Mouse (Mus musculus): ENCODE results near the gene Apoh. TPM values are rescaled to one million over a fixed set of nuclear protein-coding genes. Genes with fewer than 3 reads are reported as not detected.

The Apoh gene
- polyA plus RNA-seq, 1 experiment from 2014 or later: 0.14 TPM

- no peak for ATAC-seq (ENCODE audit: low read depth)
- Histone ChIP-seq H3K4me3 (ENCODE audit: low read depth, low read length) (no peak overlapping the region), H3K9ac (ENCODE audit: low read depth, low read length) (no peak overlapping the region), H3K9me3 (ENCODE audit: control insufficient read depth, low read length) (no peaks in the 10 kb centered on the region), H3K27me3 (replicated peaks; ENCODE audit: control insufficient read depth, insufficient read depth, low read length) (no peaks in the 10 kb centered on the region), H3K4me1 (ENCODE audit: control insufficient read depth, insufficient read depth, low read length) (peaks cover 4% of the 10 kb centered on the region), H3K36me3 (ENCODE audit: control insufficient read depth, insufficient read depth, low read length) (no peaks in the 10 kb centered on the region), H3K4me2 (ENCODE audit: low read depth, low read length) (no peak overlapping the region), H3K27ac (replicated peaks; ENCODE audit: low read depth, low read length) (no peak overlapping the region)
- no peak for DNase-seq (ENCODE audit: low spot score)
- WGBS: 84% methylated on average over 11 of the region's 11 CpGs
These were observed 24.0 kb upstream of the Apoh start for GRCm38 (mm10) chr11:108319162-108319561.

GRCm38 (mm10) chr11:108320561-108320960 is 22.6 kb upstream of the Apoh start:
- Histone ChIP-seq H3K27ac (replicated peaks; ENCODE audit: low read depth, low read length) (no peak overlapping the region), H3K9ac (ENCODE audit: low read depth, low read length) (no peak overlapping the region), H3K4me3 (ENCODE audit: low read depth, low read length) (no peak overlapping the region), H3K9me3 (ENCODE audit: control insufficient read depth, low read length) (no peaks in the 10 kb centered on the region), H3K4me2 (ENCODE audit: low read depth, low read length) (no peak overlapping the region), H3K36me3 (ENCODE audit: control insufficient read depth, insufficient read depth, low read length) (no peaks in the 10 kb centered on the region), H3K27me3 (replicated peaks; ENCODE audit: control insufficient read depth, insufficient read depth, low read length) (no peaks in the 10 kb centered on the region), H3K4me1 (ENCODE audit: control insufficient read depth, insufficient read depth, low read length) (peaks cover 4% of the 10 kb centered on the region; the same call in 1 of the 2 replicates)
- 83% methylated on average over 7 of the region's 7 CpGs for WGBS
- DNase-seq (ENCODE audit: low spot score) (no peak), ATAC-seq (ENCODE audit: low read depth) (no peak)

- H3K27me3 ChIP-seq (replicated peaks; ENCODE audit: control insufficient read depth, insufficient read depth, low read length): no peaks in the 10 kb centered on the region
- DNase-seq (ENCODE audit: low spot score) (no peak), ATAC-seq (ENCODE audit: low read depth) (no peak)
- H3K9me3 ChIP-seq (ENCODE audit: control insufficient read depth, low read length): no peaks in the 10 kb centered on the region
- H3K4me3 ChIP-seq (ENCODE audit: low read depth, low read length): no peak overlapping the region
- H3K36me3 ChIP-seq (ENCODE audit: control insufficient read depth, insufficient read depth, low read length): no peaks in the 10 kb centered on the region
- H3K9ac ChIP-seq (ENCODE audit: low read depth, low read length): no peak overlapping the region
- 87% methylated on average over 2 of the region's 2 CpGs for WGBS
- no peak overlapping the region for H3K27ac ChIP-seq (replicated peaks; ENCODE audit: low read depth, low read length)
- H3K4me2 ChIP-seq (ENCODE audit: low read depth, low read length): no peak overlapping the region
- peaks cover 4% of the 10 kb centered on the region; the same call in 1 of the 2 replicates for H3K4me1 ChIP-seq (ENCODE audit: control insufficient read depth, insufficient read depth, low read length)
These were observed 21.0 kb upstream of the Apoh start for GRCm38 (mm10) chr11:108322156-108322555.

DNA sequence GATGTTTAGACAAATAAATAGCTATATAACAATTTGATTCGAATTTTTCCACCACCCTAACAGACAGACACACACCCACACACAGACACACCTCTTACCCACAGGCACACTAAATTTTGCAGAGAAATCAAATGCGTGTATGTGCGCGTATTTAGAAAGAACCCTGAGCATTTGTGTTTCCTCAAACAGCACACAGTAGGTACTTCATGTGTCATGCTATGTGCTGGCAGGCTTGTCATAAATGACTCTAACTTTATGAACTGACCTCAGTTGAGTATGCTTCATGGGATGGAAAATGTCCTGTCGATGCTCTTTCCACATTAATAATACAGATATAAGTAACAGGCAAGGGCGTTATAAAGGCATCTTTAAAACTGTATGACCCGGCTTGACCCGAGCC is 17.2 kb upstream of the Apoh start:
- Histone ChIP-seq H3K4me1 (ENCODE audit: control insufficient read depth, insufficient read depth, low read length) (no peaks in the 10 kb centered on the region), H3K27ac (replicated peaks; ENCODE audit: low read depth, low read length) (no peak overlapping the region), H3K27me3 (replicated peaks; ENCODE audit: control insufficient read depth, insufficient read depth, low read length) (no peaks in the 10 kb centered on the region), H3K9ac (ENCODE audit: low read depth, low read length) (no peak overlapping the region), H3K4me2 (ENCODE audit: low read depth, low read length) (no peak overlapping the region), H3K9me3 (ENCODE audit: control insufficient read depth, low read length) (no peaks in the 10 kb centered on the region), H3K4me3 (ENCODE audit: low read depth, low read length) (no peak overlapping the region), H3K36me3 (ENCODE audit: control insufficient read depth, insufficient read depth, low read length) (no peaks in the 10 kb centered on the region)
- DNase-seq (ENCODE audit: low spot score) (no peak), ATAC-seq (ENCODE audit: low read depth) (no peak)
- WGBS: 70% methylated on average over 8 of the region's 8 CpGs

DNA sequence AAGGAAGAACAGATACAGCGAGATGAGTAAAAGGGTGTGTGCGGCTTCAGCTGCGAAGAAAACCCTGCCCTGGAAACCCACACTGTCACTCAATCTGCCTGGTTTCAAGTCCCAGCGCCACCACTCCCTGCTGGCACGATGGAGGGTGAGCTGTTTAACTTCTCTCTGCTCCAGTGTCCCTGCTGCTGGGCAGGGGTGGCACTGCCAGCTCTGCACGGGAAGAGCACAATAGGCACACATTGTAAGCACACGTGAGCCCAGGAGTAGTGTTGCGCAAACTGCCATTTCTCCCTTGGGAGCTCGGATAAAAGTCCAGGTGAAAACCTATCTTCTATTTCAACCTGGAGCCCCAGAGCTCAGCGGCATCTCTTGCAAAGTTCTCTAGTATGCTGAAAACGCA is 12.3 kb upstream of the Apoh start:
- no peak overlapping the region for H3K4me2 ChIP-seq (ENCODE audit: low read depth, low read length)
- no peak overlapping the region for H3K9ac ChIP-seq (ENCODE audit: low read depth, low read length)
- ATAC-seq (ENCODE audit: low read depth): no peak
- H3K27ac ChIP-seq (replicated peaks; ENCODE audit: low read depth, low read length): no peak overlapping the region
- no peaks in the 10 kb centered on the region for H3K36me3 ChIP-seq (ENCODE audit: control insufficient read depth, insufficient read depth, low read length)
- no peaks in the 10 kb centered on the region for H3K9me3 ChIP-seq (ENCODE audit: control insufficient read depth, low read length)
- H3K4me1 ChIP-seq (ENCODE audit: control insufficient read depth, insufficient read depth, low read length): no peaks in the 10 kb centered on the region
- no peak overlapping the region for H3K4me3 ChIP-seq (ENCODE audit: low read depth, low read length)
- DNase-seq (ENCODE audit: low spot score): peak; percentile 38
- H3K27me3 ChIP-seq (replicated peaks; ENCODE audit: control insufficient read depth, insufficient read depth, low read length): no peaks in the 10 kb centered on the region
- 82% methylated on average over 11 of the region's 11 CpGs for WGBS

DNA sequence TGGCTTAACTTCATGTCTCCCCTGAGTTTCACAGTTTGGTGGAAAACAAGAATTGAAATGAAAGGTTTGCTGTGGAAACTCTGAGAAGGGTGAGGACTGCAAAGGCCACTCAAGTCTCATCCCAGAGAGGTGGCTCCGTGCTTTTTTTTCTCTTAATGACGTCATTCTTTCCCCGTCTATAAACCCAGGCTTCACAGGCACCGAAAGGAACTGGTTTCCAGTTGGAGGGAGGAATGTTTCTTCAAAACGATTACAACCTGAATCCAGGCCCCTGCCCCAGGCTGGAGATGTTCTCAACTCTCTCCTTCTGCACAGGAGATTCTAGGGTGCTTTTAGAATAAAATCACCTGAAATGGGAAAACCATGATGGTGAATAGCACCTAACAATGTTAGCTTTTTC is 10.1 kb upstream of the Apoh start:
- Histone ChIP-seq H3K27me3 (replicated peaks; ENCODE audit: control insufficient read depth, insufficient read depth, low read length) (no peaks in the 10 kb centered on the region), H3K4me3 (ENCODE audit: low read depth, low read length) (no peak overlapping the region), H3K4me2 (ENCODE audit: low read depth, low read length) (no peak overlapping the region), H3K27ac (replicated peaks; ENCODE audit: low read depth, low read length) (no peak overlapping the region), H3K4me1 (ENCODE audit: control insufficient read depth, insufficient read depth, low read length) (0 out of 2 replicates have a peak, but pooled peaks cover 3% of the 10 kb centered on the region), H3K9ac (ENCODE audit: low read depth, low read length) (no peak overlapping the region), H3K36me3 (ENCODE audit: control insufficient read depth, insufficient read depth, low read length) (no peaks in the 10 kb centered on the region), H3K9me3 (ENCODE audit: control insufficient read depth, low read length) (no peaks in the 10 kb centered on the region)
- ATAC-seq (ENCODE audit: low read depth): no peak
- no peak for DNase-seq (ENCODE audit: low spot score)
- WGBS: 53% methylated on average over 5 of the region's 5 CpGs

DNA sequence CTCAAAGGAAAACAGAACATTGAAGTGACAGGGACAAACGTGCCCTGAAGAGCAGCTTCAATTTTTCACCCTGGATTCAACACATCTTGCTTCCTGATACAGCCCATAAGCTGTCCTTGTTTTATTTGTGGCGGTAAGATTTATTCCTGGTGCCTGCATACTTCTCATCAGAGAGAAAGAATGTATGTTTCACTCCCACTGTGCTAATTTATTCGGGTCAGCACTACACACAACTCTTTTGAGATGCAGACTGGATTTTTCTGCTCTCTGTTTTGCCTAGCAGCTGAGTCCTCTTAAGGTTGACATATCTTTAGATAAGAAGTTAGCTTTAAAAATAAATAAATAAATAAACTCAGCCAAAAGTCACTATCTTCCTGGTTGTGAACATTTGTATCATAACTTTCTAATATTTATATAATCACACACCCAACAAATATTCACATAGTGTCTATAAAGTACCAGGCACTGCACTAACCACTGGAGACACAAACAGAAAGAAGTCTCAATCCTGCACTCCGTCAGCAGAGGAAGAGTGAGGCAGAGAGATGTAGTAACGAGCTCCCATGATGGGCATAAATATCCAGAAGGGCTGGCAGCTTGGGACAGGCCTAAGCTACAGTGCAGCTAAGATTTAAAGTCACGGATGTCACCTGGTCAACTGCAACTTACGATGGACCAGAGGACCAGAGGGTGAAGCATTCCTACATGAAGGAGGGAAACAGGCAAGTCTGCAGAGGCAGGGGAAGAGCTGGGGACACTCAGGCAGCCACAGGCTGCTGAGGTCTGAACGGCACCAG is 9.4 kb upstream of the Apoh start:
- Histone ChIP-seq H3K36me3 (ENCODE audit: control insufficient read depth, insufficient read depth, low read length) (no peaks in the 10 kb centered on the region), H3K27me3 (replicated peaks; ENCODE audit: control insufficient read depth, insufficient read depth, low read length) (no peaks in the 10 kb centered on the region), H3K27ac (replicated peaks; ENCODE audit: low read depth, low read length) (no peak overlapping the region), H3K9ac (ENCODE audit: low read depth, low read length) (no peak overlapping the region), H3K9me3 (ENCODE audit: control insufficient read depth, low read length) (no peaks in the 10 kb centered on the region), H3K4me3 (ENCODE audit: low read depth, low read length) (no peak overlapping the region), H3K4me2 (ENCODE audit: low read depth, low read length) (no peak overlapping the region), H3K4me1 (ENCODE audit: control insufficient read depth, insufficient read depth, low read length) (0 out of 2 replicates have a peak, but pooled peaks cover 3% of the 10 kb centered on the region)
- ATAC-seq (ENCODE audit: low read depth) (no peak), DNase-seq (ENCODE audit: low spot score) (no peak)
- WGBS: 64% methylated on average over 8 of the region's 8 CpGs

DNA sequence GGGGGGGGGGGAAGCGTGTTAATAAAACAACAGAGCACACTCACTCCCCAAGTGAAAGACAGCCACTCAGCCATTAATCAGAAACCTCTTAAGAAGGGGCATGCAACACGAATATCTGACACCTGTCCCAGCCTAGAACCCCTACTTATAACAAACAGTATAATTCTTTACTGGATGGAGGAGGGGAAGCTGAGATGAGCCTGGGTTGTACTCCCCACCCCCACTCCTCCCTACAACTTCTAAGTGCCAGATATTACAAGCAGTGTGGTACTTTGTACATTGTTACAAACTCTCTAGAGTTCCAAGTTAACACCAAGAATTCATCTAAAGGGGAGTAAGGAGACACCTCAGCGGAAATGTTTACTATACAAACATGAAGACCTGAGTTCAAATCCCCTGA is 8.5 kb upstream of the Apoh start:
- 59% methylated on average over 2 of the region's 3 CpGs for WGBS
- DNase-seq (ENCODE audit: low spot score): no peak
- 0 out of 2 replicates have a peak, but pooled peaks cover 3% of the 10 kb centered on the region for H3K4me1 ChIP-seq (ENCODE audit: control insufficient read depth, insufficient read depth, low read length)
- no peak overlapping the region for H3K27ac ChIP-seq (replicated peaks; ENCODE audit: low read depth, low read length)
- no peak for ATAC-seq (ENCODE audit: low read depth)
- no peaks in the 10 kb centered on the region for H3K9me3 ChIP-seq (ENCODE audit: control insufficient read depth, low read length)
- H3K27me3 ChIP-seq (replicated peaks; ENCODE audit: control insufficient read depth, insufficient read depth, low read length): no peaks in the 10 kb centered on the region
- no peaks in the 10 kb centered on the region for H3K36me3 ChIP-seq (ENCODE audit: control insufficient read depth, insufficient read depth, low read length)
- H3K9ac ChIP-seq (ENCODE audit: low read depth, low read length): no peak overlapping the region
- no peak overlapping the region for H3K4me3 ChIP-seq (ENCODE audit: low read depth, low read length)
- H3K4me2 ChIP-seq (ENCODE audit: low read depth, low read length): no peak overlapping the region

- no peaks in the 10 kb centered on the region for H3K36me3 ChIP-seq (ENCODE audit: control insufficient read depth, insufficient read depth, low read length)
- H3K9ac ChIP-seq (ENCODE audit: low read depth, low read length): no peak overlapping the region
- no peak for DNase-seq (ENCODE audit: low spot score)
- 0 out of 2 replicates have a peak, but pooled peaks cover 3% of the 10 kb centered on the region for H3K4me1 ChIP-seq (ENCODE audit: control insufficient read depth, insufficient read depth, low read length)
- 87% methylated on average over 4 of the region's 4 CpGs for WGBS
- H3K4me3 ChIP-seq (ENCODE audit: low read depth, low read length): no peak overlapping the region
- H3K27ac ChIP-seq (replicated peaks; ENCODE audit: low read depth, low read length): no peak overlapping the region
- H3K9me3 ChIP-seq (ENCODE audit: control insufficient read depth, low read length): no peaks in the 10 kb centered on the region
- no peak overlapping the region for H3K4me2 ChIP-seq (ENCODE audit: low read depth, low read length)
- H3K27me3 ChIP-seq (replicated peaks; ENCODE audit: control insufficient read depth, insufficient read depth, low read length): no peaks in the 10 kb centered on the region
- ATAC-seq (ENCODE audit: low read depth): no peak
These were observed 7.6 kb upstream of the Apoh start for GRCm38 (mm10) chr11:108335536-108335935.
